Mouse (Mus musculus) MEL (cell line): ENCODE data around the gene 4930415O20Rik.

Source experiments
- CTCF ChIP-seq, 3 experiments: IDR thresholded peaks in 2 of 3; conservative IDR thresholded peaks in 1 of 3; 2 replicates each; pipeline ENCODE4 v1.5.1; 2011 to 2012; ENCODE audit warnings: low read length in 3 of 3, low read depth in 2 of 3, mild to moderate bottlenecking in 2 of 3, improper control_type of control experiment in 1 of 3, inconsistent platforms in 1 of 3, mixed read lengths in 1 of 3, moderate library complexity in 1 of 3; ENCODE audit not compliant: control insufficient read depth in 1 of 3, insufficient read depth in 1 of 3, poor library complexity in 1 of 3, severe bottlenecking in 1 of 3
- E2F4 ChIP-seq: IDR thresholded peaks from 2 replicates; pipeline ENCODE4 v1.6.1; 2011; ENCODE audit warnings: low read depth, low read length, improper control_type of control experiment, borderline replicate concordance
- ELF1 ChIP-seq: IDR thresholded peaks from 2 replicates; pipeline ENCODE4 v1.6.1; 2014; ENCODE audit warnings: low read depth, mild to moderate bottlenecking, inconsistent platforms, low read length, improper control_type of control experiment, moderate library complexity
- ETS1 ChIP-seq: IDR thresholded peaks from 2 replicates; pipeline ENCODE4 v1.6.1; 2012; ENCODE audit warnings: low read depth, mild to moderate bottlenecking, inconsistent platforms, low read length, improper control_type of control experiment, moderate library complexity
- GATA1 ChIP-seq: IDR thresholded peaks from 2 replicates; pipeline ENCODE4 v1.6.1; 2011; ENCODE audit warnings: low read depth, low read length, improper control_type of control experiment
- KAT2A ChIP-seq: conservative IDR thresholded peaks from 2 replicates; pipeline ENCODE4 v1.6.1; 2012; ENCODE audit warnings: low read depth, low read length, improper control_type of control experiment, inconsistent platforms
- POLR2A ChIP-seq, 2 experiments: IDR thresholded peaks; 2 replicates each; pipeline ENCODE4 v1.6.1; 2011 to 2012; ENCODE audit warnings: low read length in 2 of 2, mild to moderate bottlenecking in 2 of 2, control low read depth in 1 of 2, improper control_type of control experiment in 1 of 2, low read depth in 1 of 2, moderate library complexity in 1 of 2; ENCODE audit not compliant: control insufficient read depth in 1 of 2, insufficient read depth in 1 of 2, poor library complexity in 1 of 2
- USF1 ChIP-seq: IDR thresholded peaks from 2 replicates; pipeline ENCODE4 v1.6.1; 2014; ENCODE audit warnings: low read depth, mild to moderate bottlenecking, inconsistent platforms, low read length, improper control_type of control experiment, moderate library complexity
- ZMIZ1 ChIP-seq: IDR thresholded peaks from 2 replicates; pipeline ENCODE4 v1.6.1; 2012; ENCODE audit warnings: low read depth, mild to moderate bottlenecking, inconsistent platforms, low read length, improper control_type of control experiment, moderate library complexity

DNA sequence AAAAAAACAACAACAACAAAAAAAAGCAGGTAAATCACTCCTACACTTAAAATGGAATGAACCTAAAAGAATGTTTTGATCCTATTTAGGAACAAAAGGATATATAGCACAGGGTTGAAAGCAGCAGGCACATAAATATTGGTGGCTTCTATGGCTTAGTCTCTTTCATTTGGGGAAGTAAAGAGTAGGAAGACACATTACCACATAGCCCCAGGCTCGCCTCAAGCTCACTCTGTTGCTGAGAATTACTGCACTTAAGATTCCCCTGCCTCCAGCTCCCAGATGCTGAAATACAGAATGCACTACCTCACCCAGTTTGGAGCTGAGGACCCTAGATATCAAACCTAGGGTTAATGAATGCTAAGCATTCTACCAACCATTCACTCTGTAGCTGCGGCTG, 18.0 kb upstream of the 4930415O20Rik start:
- no peak for TF ChIP-seq ZMIZ1
- no peak for TF ChIP-seq E2F4
- TF ChIP-seq CTCF (IDR thresholded peaks at IDR 0.05 in 2 of 3, conservative IDR thresholded peaks at IDR 0.05 in 1 of 3; ENCODE audit: control insufficient read depth in 1 of 3, insufficient read depth in 1 of 3, low read depth in 2 of 3, low read length in 3 of 3, poor library complexity in 1 of 3, severe bottlenecking in 1 of 3): no peak
- no peak for TF ChIP-seq POLR2A (IDR thresholded peaks at IDR 0.05; ENCODE audit: control insufficient read depth in 1 of 2, insufficient read depth in 1 of 2, low read depth in 1 of 2, low read length in 2 of 2, poor library complexity in 1 of 2)
- no peak for TF ChIP-seq ETS1
- TF ChIP-seq ELF1: no peak
- TF ChIP-seq KAT2A: no peak
- TF ChIP-seq USF1: no peak
- no peak for TF ChIP-seq GATA1
